Mouse (Mus musculus) frontal cortex, postnatal 25 days (tissue): ENCODE data around the gene Stat3.

Experiments
- DNase-seq, 2 experiments: peaks; one replicate each; pipeline ENCODE4 v3.0.0; 2022; ENCODE audit warnings: low spot score in 2 of 2

The Stat3 gene

GRCm38 (mm10) chr11:100924386-100924919, 14.9 kb downstream of the Stat3 start:
- no peak for DNase-seq

GRCm38 (mm10) chr11:100920887-100921624, 18.3 kb downstream of the Stat3 start:
- no peak for DNase-seq

GRCm38 (mm10) chr11:100918007-100918406, 21.3 kb downstream of the Stat3 start:
- DNase-seq: no peak

GRCm38 (mm10) chr11:100916432-100916971, 22.8 kb downstream of the Stat3 start:
- no peak for DNase-seq

- DNase-seq: no peak
Measured at GRCm38 (mm10) chr11:100915063-100915462, 24.3 kb downstream of the Stat3 start.

- DNase-seq: no peak
Measured at GRCm38 (mm10) chr11:100914415-100914814, 24.9 kb downstream of the Stat3 start.

GRCm38 (mm10) chr11:100912401-100913155, 26.8 kb downstream of the Stat3 start:
- no peak for DNase-seq

- no peak for DNase-seq
Measured at GRCm38 (mm10) chr11:100908567-100908966, 30.8 kb downstream of the Stat3 start.

GRCm38 (mm10) chr11:100908112-100908511, 31.2 kb downstream of the Stat3 start:
- DNase-seq: no peak

GRCm38 (mm10) chr11:100906885-100907284, 32.5 kb downstream of the Stat3 start:
- no peak for DNase-seq

GRCm38 (mm10) chr11:100905929-100906328, 33.4 kb downstream of the Stat3 start:
- no peak for DNase-seq

GRCm38 (mm10) chr11:100904580-100905351, 34.6 kb downstream of the Stat3 start:
- no peak for DNase-seq

GRCm38 (mm10) chr11:100898441-100899199, 40.7 kb downstream of the Stat3 start:
- no peak for DNase-seq

- peak in 1 of 2 experiments; percentile 23 for DNase-seq
Measured at GRCm38 (mm10) chr11:100897294-100898231, 41.8 kb downstream of the Stat3 start.

- DNase-seq: no peak
Measured at GRCm38 (mm10) chr11:100896078-100896477, 43.3 kb downstream of the Stat3 start.

GRCm38 (mm10) chr11:100894146-100894918, 45.0 kb downstream of the Stat3 start:
- no peak for DNase-seq

GRCm38 (mm10) chr11:100893482-100893881, 45.9 kb downstream of the Stat3 start:
- peak; percentile 74 to 81 for DNase-seq

- DNase-seq: no peak
Measured at GRCm38 (mm10) chr11:100892435-100892834, 46.9 kb downstream of the Stat3 start.
